Mouse (Mus musculus): ENCODE measurements around the gene Tpx2. TPM values are rescaled to one million over a fixed set of nuclear protein-coding genes. Genes with fewer than 3 reads are reported as not detected.

Tpx2 gene
- polyA plus RNA-seq, 1 experiment from 2014 or later: 17.7 TPM

GRCm38 (mm10) chr2:152827321-152828010, 20.3 kb upstream of the Tpx2 start:
- peak overlapping the region; percentile 72 for H3K4me2 ChIP-seq (replicated peaks; ENCODE audit: low read depth)
- WGBS: 47% methylated on average over 8 of the region's 8 CpGs
- no peaks in the 10 kb centered on the region for H3K9me3 ChIP-seq (ENCODE audit: control insufficient read depth, low read length)
- TF ChIP-seq EP300 (optimal IDR thresholded peaks at IDR 0.05): no peak
- TF ChIP-seq CTCF (IDR thresholded peaks at IDR 0.05; ENCODE audit: low read depth): no peak
- H3K9ac ChIP-seq (ENCODE audit: low read length): peak overlapping the region; percentile 41
- DNase-seq (ENCODE audit: low spot score) (peak; percentile 65), ATAC-seq (ENCODE audit: low FRiP score, low TSS enrichment) (no peak)
- peaks cover 9% of the 10 kb centered on the region for H3K4me1 ChIP-seq (replicated peaks; ENCODE audit: control insufficient read depth, insufficient read depth)
- H3K36me3 ChIP-seq (ENCODE audit: control insufficient read depth, insufficient read depth, low read length): no peaks in the 10 kb centered on the region
- peak overlapping the region; percentile 99 for H3K27ac ChIP-seq (replicated peaks)
- peak overlapping the region; percentile 10; the same call in 1 of the 2 replicates for H3K4me3 ChIP-seq (ENCODE audit: low read depth, low read length)
- no peaks in the 10 kb centered on the region for H3K27me3 ChIP-seq (ENCODE audit: control insufficient read depth, insufficient read depth, low read length)

- no peak for ATAC-seq (ENCODE audit: low FRiP score, low TSS enrichment)
- Histone ChIP-seq H3K9me3 (ENCODE audit: control insufficient read depth, low read length) (no peaks in the 10 kb centered on the region), H3K27me3 (ENCODE audit: control insufficient read depth, insufficient read depth, low read length) (no peaks in the 10 kb centered on the region), H3K4me3 (ENCODE audit: low read depth, low read length) (peak overlapping the region; percentile 79; the same call in 1 of the 2 replicates), H3K4me1 (replicated peaks; ENCODE audit: control insufficient read depth, insufficient read depth) (peaks cover 9% of the 10 kb centered on the region), H3K9ac (ENCODE audit: low read length) (peak overlapping the region; percentile 41), H3K4me2 (replicated peaks; ENCODE audit: low read depth) (peak overlapping the region; percentile 72), H3K27ac (replicated peaks) (peak overlapping the region; percentile 99), H3K36me3 (ENCODE audit: control insufficient read depth, insufficient read depth, low read length) (no peaks in the 10 kb centered on the region)
- 48% methylated on average over 4 of the region's 4 CpGs for WGBS
- TF ChIP-seq CTCF (IDR thresholded peaks at IDR 0.05; ENCODE audit: low read depth) (no peak), EP300 (optimal IDR thresholded peaks at IDR 0.05) (no peak)
- peak; percentile 37 for DNase-seq (ENCODE audit: low spot score)
These were observed 19.8 kb upstream of the Tpx2 start for GRCm38 (mm10) chr2:152828011-152828370.

GRCm38 (mm10) chr2:152828532-152828931, 19.2 kb upstream of the Tpx2 start:
- H3K9me3 ChIP-seq (ENCODE audit: control insufficient read depth, low read length): no peaks in the 10 kb centered on the region
- DNase-seq (ENCODE audit: low spot score): peak; percentile 68
- H3K36me3 ChIP-seq (ENCODE audit: control insufficient read depth, insufficient read depth, low read length): no peaks in the 10 kb centered on the region
- H3K9ac ChIP-seq (ENCODE audit: low read length): peak overlapping the region; percentile 93
- H3K27ac ChIP-seq (replicated peaks): peak overlapping the region; percentile 99
- H3K4me2 ChIP-seq (replicated peaks; ENCODE audit: low read depth): peak overlapping the region; percentile 72
- H3K27me3 ChIP-seq (ENCODE audit: control insufficient read depth, insufficient read depth, low read length): no peaks in the 10 kb centered on the region
- ATAC-seq (ENCODE audit: low FRiP score, low TSS enrichment): no peak
- no peak for TF ChIP-seq CTCF (IDR thresholded peaks at IDR 0.05; ENCODE audit: low read depth)
- TF ChIP-seq EP300 (optimal IDR thresholded peaks at IDR 0.05): no peak
- peaks cover 9% of the 10 kb centered on the region for H3K4me1 ChIP-seq (replicated peaks; ENCODE audit: control insufficient read depth, insufficient read depth)
- 42% methylated on average over 1 of the region's 1 CpGs for WGBS
- H3K4me3 ChIP-seq (ENCODE audit: low read depth, low read length): peak overlapping the region; percentile 79; the same call in 1 of the 2 replicates

GRCm38 (mm10) chr2:152829367-152829881, 18.3 kb upstream of the Tpx2 start:
- H3K4me1 ChIP-seq (replicated peaks; ENCODE audit: control insufficient read depth, insufficient read depth): peaks cover 9% of the 10 kb centered on the region
- peak overlapping the region; percentile 72 for H3K4me2 ChIP-seq (replicated peaks; ENCODE audit: low read depth)
- ATAC-seq (ENCODE audit: low FRiP score, low TSS enrichment) (no peak), DNase-seq (ENCODE audit: low spot score) (no peak)
- no peaks in the 10 kb centered on the region for H3K36me3 ChIP-seq (ENCODE audit: control insufficient read depth, insufficient read depth, low read length)
- H3K27me3 ChIP-seq (ENCODE audit: control insufficient read depth, insufficient read depth, low read length): no peaks in the 10 kb centered on the region
- peak overlapping the region; percentile 93 for H3K9ac ChIP-seq (ENCODE audit: low read length)
- peak overlapping the region; percentile 79 for H3K4me3 ChIP-seq (ENCODE audit: low read depth, low read length)
- 57% methylated on average over 23 of the region's 23 CpGs for WGBS
- peak overlapping the region; percentile 99 for H3K27ac ChIP-seq (replicated peaks)
- no peaks in the 10 kb centered on the region for H3K9me3 ChIP-seq (ENCODE audit: control insufficient read depth, low read length)
- TF ChIP-seq CTCF (IDR thresholded peaks at IDR 0.05; ENCODE audit: low read depth) (no peak), EP300 (optimal IDR thresholded peaks at IDR 0.05) (no peak)

- H3K36me3 ChIP-seq (ENCODE audit: control insufficient read depth, insufficient read depth, low read length): no peaks in the 10 kb centered on the region
- H3K4me2 ChIP-seq (replicated peaks; ENCODE audit: low read depth): peak overlapping the region; percentile 72
- peaks cover 9% of the 10 kb centered on the region for H3K4me1 ChIP-seq (replicated peaks; ENCODE audit: control insufficient read depth, insufficient read depth)
- H3K27me3 ChIP-seq (ENCODE audit: control insufficient read depth, insufficient read depth, low read length): no peaks in the 10 kb centered on the region
- peak overlapping the region; percentile 79 for H3K4me3 ChIP-seq (ENCODE audit: low read depth, low read length)
- peak; percentile 88 for ATAC-seq (ENCODE audit: low FRiP score, low TSS enrichment)
- no peaks in the 10 kb centered on the region for H3K9me3 ChIP-seq (ENCODE audit: control insufficient read depth, low read length)
- DNase-seq (ENCODE audit: low spot score): peak; percentile 93
- H3K27ac ChIP-seq (replicated peaks): peak overlapping the region; percentile 99
- peak overlapping the region; percentile 93 for H3K9ac ChIP-seq (ENCODE audit: low read length)
- TF ChIP-seq EP300 (optimal IDR thresholded peaks at IDR 0.05) (peak; percentile 24), CTCF (IDR thresholded peaks at IDR 0.05; ENCODE audit: low read depth) (peak; percentile 82)
- under 1% methylated on average over 30 of the region's 31 CpGs for WGBS
These were observed 17.5 kb upstream of the Tpx2 start for GRCm38 (mm10) chr2:152830021-152830921.
